Mouse (Mus musculus): Measurements from ENCODE around the gene Mast1.

GRCm38 (mm10) chr8:84980622-84981358 lies 43.6 kb upstream of the Mast1 start:
- TF ChIP-seq CTCF (conservative IDR thresholded peaks at IDR 0.05; ENCODE audit: low read length) (no peak), POU5F1 (IDR thresholded peaks at IDR 0.05; ENCODE audit: borderline replicate concordance, low read length) (no peak), NANOG (IDR thresholded peaks at IDR 0.05; ENCODE audit: borderline replicate concordance, low read length) (no peak)

All from E14TG2a.4 (cell line).